Mouse (Mus musculus) neural tube, embryonic 15.5 days (tissue): Measurements from ENCODE around the gene Tuba4a. TPM values are rescaled to one million over a fixed set of nuclear protein-coding genes. Genes with fewer than 3 reads are reported as not detected.

ENCODE experiments used
- ATAC-seq: fragments of 200-750 bp; cut with Nextera tagmentation; 2 replicates; pipeline ENCODE4 v1.8.0; 2017; ENCODE audit warnings: mild to moderate bottlenecking, moderate TSS enrichment, moderate library complexity; ENCODE audit not compliant: low FRiP score
- H3K27ac ChIP-seq: fragments of 300-500 bp; sonication (generic); replicated peaks from 2 replicates; pipeline ENCODE4 v1.5.1; 2015; ENCODE audit warnings: mild to moderate bottlenecking, inconsistent platforms
- H3K27me3 ChIP-seq: fragments of 300-500 bp; sonication (generic); replicated peaks from 2 replicates; pipeline ENCODE4 v1.6.1; 2015; ENCODE audit warnings: inconsistent platforms
- H3K36me3 ChIP-seq: fragments of 300-500 bp; sonication (generic); 2 replicates; pipeline ENCODE4 v1.6.1; 2015; ENCODE audit warnings: inconsistent platforms
- H3K4me1 ChIP-seq: fragments of 300-500 bp; sonication (generic); 2 replicates; pipeline ENCODE4 v1.6.1; 2015; ENCODE audit warnings: inconsistent platforms
- H3K4me2 ChIP-seq: fragments of 300-500 bp; sonication (generic); 2 replicates; pipeline ENCODE4 v1.6.1; 2015; ENCODE audit warnings: inconsistent platforms, mild to moderate bottlenecking, moderate library complexity
- H3K4me3 ChIP-seq: fragments of 300-500 bp; sonication (generic); replicated peaks from 2 replicates; pipeline ENCODE4 v1.5.1; 2015; ENCODE audit warnings: mild to moderate bottlenecking, inconsistent platforms
- H3K9ac ChIP-seq: fragments of 300-500 bp; sonication (generic); replicated peaks from 2 replicates; pipeline ENCODE4 v1.6.1; 2015; ENCODE audit warnings: mild to moderate bottlenecking, inconsistent platforms
- H3K9me3 ChIP-seq: fragments of 300-500 bp; sonication (generic); replicated peaks from 2 replicates; pipeline ENCODE4 v1.6.1; 2016; ENCODE audit warnings: inconsistent platforms
- whole genome bisulfite sequencing: fragments of 180-500 bp; shearing (Covaris S2); methylation state at CpG from one replicate; pipeline ENCODE4 v1.1.7; 2015; ENCODE audit warnings: mixed read lengths; 5-methylcytosine and 5-hydroxymethylcytosine counted together
- microRNA-seq: library from miRNA; unstranded; fragments of <30 nt; microRNA quantifications from one replicate; pipeline ENCODE4, GENCODE M21; 2017
- polyA plus RNA-seq: library from polyadenylated mRNA; unstranded; fragments of >200 nt; fragmentation: Nextera tagmentation; extraction: Ambion mirVana; gene quantifications from 2 replicates; pipeline ENCODE4 v1.2.1, GENCODE M21; 2015

Gene Tuba4a
- polyA plus RNA-seq, 1 experiment from 2014 or later: 44.6 TPM

DNA sequence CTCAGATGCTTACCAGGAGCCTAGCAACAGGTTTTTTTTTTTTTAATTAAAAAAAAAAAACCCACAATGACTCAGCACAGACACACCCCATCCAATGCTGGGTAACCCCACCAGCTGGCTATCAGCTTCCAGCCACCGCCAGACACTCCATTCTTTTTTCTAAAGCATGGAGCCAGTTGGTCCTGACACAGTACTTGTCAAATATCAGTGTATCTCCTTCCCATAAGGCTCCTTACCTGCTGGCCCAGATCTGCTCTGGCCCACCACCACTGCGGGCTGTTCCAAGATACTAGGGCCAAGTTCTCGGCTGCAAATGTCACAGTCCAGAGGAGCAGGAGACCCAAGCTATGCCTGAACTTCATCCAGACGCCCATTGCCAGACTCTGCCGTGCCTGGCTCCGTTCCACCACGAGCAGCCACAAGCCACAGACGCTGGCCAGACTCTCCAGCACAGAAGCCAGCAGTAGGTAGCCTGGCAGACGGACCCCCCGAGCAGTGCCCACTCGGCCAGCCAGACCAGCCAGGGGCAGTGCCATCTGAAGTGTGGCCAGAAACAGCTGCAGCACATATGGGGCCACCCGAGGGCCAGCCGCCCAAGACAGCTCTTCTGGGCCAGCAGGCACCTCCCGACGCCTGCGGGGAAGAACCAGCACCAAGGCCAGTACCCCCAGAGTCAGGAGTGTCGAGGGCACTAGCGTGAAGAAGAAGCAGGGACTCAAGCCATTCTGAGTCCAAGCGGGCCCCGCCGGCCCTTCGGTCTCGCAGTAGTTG lies 40.1 kb downstream of the Tuba4a start:
- WGBS: 7% methylated on average over 23 of the region's 23 CpGs

DNA sequence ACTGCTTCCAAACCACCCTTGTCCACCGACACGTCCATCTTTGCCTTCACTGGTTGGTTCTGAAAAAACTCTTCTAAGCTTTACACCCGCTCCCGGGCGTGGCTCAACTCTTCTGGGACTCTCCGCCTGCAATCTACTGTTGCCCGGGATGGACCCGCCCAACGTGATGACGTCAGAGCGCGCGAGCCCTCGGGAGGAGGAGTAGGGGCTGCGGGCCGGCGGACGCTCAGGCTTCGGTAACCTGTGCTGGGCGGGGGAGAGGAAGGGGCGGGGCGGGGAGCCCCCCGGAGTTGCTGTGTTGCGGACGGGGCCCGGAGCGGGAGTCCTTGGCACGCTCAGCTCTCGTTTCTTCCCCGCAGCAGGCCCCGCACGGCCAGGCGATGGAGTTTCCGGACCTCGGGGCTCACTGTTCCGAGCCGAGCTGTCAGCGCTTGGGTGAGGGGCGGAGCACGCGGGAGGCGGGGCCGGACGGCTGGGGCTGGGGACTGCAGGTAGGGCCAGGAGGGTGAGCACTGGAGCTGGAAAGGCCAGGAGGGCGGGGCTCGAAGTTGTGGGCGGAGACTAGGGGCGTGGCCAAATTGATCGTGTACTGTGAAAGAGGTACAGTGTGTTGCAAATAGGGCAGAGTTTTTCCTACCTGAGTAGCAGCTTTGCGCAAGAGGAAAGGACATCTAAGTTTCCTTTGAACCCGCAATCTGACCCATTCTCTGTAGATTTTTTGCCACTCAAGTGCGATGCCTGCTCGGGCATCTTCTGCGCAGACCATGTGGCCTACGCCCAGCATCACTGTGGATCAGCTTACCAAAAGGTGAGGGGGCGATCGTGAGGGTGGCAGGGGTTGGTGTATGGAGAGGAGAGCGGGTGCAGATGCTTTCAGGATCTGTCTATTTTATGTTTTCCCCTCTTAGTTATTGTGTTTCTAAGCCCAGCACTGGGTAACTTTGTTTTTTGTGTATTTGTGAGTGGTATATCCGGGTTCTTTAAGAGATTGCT lies 50.9 kb downstream of the Tuba4a start, which contains the start of gene Zfand2b:
Gene Zfand2b (plus strand): TSS at position 175 of the 993 bp plus-strand sequence.
- no peaks in the 10 kb centered on the region for H3K9me3 ChIP-seq
- H3K4me3 ChIP-seq: peak within 1 kb of the TSS; percentile 89
- peaks cover 21% of the 10 kb centered on the region for H3K4me1 ChIP-seq
- under 1% methylated on average over 52 of the region's 59 CpGs for WGBS
- peak within 1 kb of the TSS; percentile 79 for H3K4me2 ChIP-seq
- no peaks in the 10 kb centered on the region for H3K27me3 ChIP-seq
- ATAC-seq: peak; percentile 97
- peak within 1 kb of the TSS; percentile 96 for H3K27ac ChIP-seq
- peaks cover 36% of the 10 kb centered on the region for H3K36me3 ChIP-seq
- peak within 1 kb of the TSS; percentile 83 for H3K9ac ChIP-seq

More for the DNA sequence above, 40.1 kb downstream of the Tuba4a start:
- peak overlapping the region; percentile 67 for H3K4me3 ChIP-seq
- peak overlapping the region; percentile 69 for H3K9ac ChIP-seq
- no peaks in the 10 kb centered on the region for H3K9me3 ChIP-seq
- peak overlapping the region; percentile 74 for H3K27ac ChIP-seq
- peaks cover 64% of the 10 kb centered on the region for H3K36me3 ChIP-seq
- peak overlapping the region; percentile 100 for H3K4me2 ChIP-seq
- ATAC-seq: peak; percentile 48
- no peaks in the 10 kb centered on the region for H3K27me3 ChIP-seq
- H3K4me1 ChIP-seq: peaks cover 30% of the 10 kb centered on the region

DNA sequence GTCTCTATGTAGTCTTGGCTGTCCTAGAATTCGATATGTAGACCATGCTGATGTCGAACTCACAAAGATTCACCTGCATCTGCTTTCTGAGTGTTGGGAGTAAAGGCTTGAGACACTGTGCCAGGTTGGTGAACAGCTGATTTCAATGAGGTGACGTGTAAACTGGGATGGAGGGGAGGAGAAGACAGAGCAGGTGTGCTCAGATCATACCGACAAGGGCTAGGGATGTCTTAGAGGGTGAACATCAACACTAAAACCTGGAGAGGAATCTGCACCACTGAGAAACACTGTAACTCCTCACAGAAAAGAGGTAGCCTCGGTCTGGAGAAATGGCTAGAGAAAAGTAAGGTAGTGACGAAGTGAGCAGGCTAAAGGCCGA lies 51.6 kb downstream of the Tuba4a start:
- peak overlapping the region; percentile 79 for H3K4me2 ChIP-seq
- H3K27ac ChIP-seq: peak overlapping the region; percentile 96
- H3K36me3 ChIP-seq: peaks cover 30% of the 10 kb centered on the region
- H3K9ac ChIP-seq: peak overlapping the region; percentile 83; the same call in 1 of the 2 replicates
- H3K4me3 ChIP-seq: peak overlapping the region; percentile 89
- H3K27me3 ChIP-seq: no peaks in the 10 kb centered on the region
- peaks cover 21% of the 10 kb centered on the region for H3K4me1 ChIP-seq
- peak; percentile 56 for ATAC-seq
- 9% methylated on average over 7 of the region's 7 CpGs for WGBS
- H3K9me3 ChIP-seq: no peaks in the 10 kb centered on the region

Small RNA genes within 50 kb of the gene (microRNA-seq; reads per million reads assigned to microRNA genes)
- not detected for gene Gm27943

Other genes with a start within 250 kb of the Tuba4a start
- 6.0 and 7.1 TPM in 2 replicates for gene Nhej1, start 94.7 kb downstream of the Tuba4a start, polyA plus RNA-seq
- not detected in 2 replicates for gene Slc23a3, start 86.0 kb downstream of the Tuba4a start, polyA plus RNA-seq
- gene Cnppd1, start 77.2 kb downstream of the Tuba4a start, polyA plus RNA-seq: 46.3 and 48.9 TPM in 2 replicates
- 133 and 140 TPM in 2 replicates for gene Retreg2, start 77.1 kb downstream of the Tuba4a start, polyA plus RNA-seq
- 37.3 and 40.0 TPM in 2 replicates for gene Zfand2b, start 51.2 kb downstream of the Tuba4a start, polyA plus RNA-seq
- gene Abcb6, start 39.5 kb downstream of the Tuba4a start, polyA plus RNA-seq: 54.0 and 54.9 TPM in 2 replicates
- gene Ankzf1, start 27.7 kb downstream of the Tuba4a start, polyA plus RNA-seq: 24.9 and 25.1 TPM in 2 replicates
- gene Atg9a, start 27.7 kb downstream of the Tuba4a start, polyA plus RNA-seq: 59.2 and 63.6 TPM in 2 replicates
- 16.2 and 17.5 TPM in 2 replicates for gene Glb1l, start 9.1 kb downstream of the Tuba4a start, polyA plus RNA-seq
- gene Stk16, start 9.0 kb downstream of the Tuba4a start, polyA plus RNA-seq: 158 and 159 TPM in 2 replicates
- 0.29 TPM in 1 of 2 replicates, not detected in the other for gene A630095N17Rik, start 12.2 kb upstream of the Tuba4a start, polyA plus RNA-seq
- 72.1 and 90.7 TPM in 2 replicates for gene Dnajb2, start 16.5 kb upstream of the Tuba4a start, polyA plus RNA-seq
- 25.6 and 32.4 TPM in 2 replicates for gene Ptprn, start 44.6 kb upstream of the Tuba4a start, polyA plus RNA-seq
- 241 and 302 TPM in 2 replicates for gene Resp18, start 58.5 kb upstream of the Tuba4a start, polyA plus RNA-seq
- gene Dnpep, start 98.1 kb upstream of the Tuba4a start, polyA plus RNA-seq: 145 and 154 TPM in 2 replicates
- 10.9 and 16.0 TPM in 2 replicates for gene Des, start 140.5 kb upstream of the Tuba4a start, polyA plus RNA-seq
- 20.1 and 21.7 TPM in 2 replicates for gene Speg, start 155.4 kb upstream of the Tuba4a start, polyA plus RNA-seq
- gene Gmppa, start 216.1 kb upstream of the Tuba4a start, polyA plus RNA-seq: 72.4 and 78.3 TPM in 2 replicates
- gene Asic4, start 230.6 kb upstream of the Tuba4a start, polyA plus RNA-seq: 22.9 and 31.6 TPM in 2 replicates